Mouse (Mus musculus): ENCODE data around the gene Scn3b. TPM values are rescaled to one million over a fixed set of nuclear protein-coding genes. Genes with fewer than 3 reads are reported as not detected.

The Scn3b gene
- polyA plus RNA-seq, 1 experiment from 2014 or later: 121 TPM

- no peaks in the 10 kb centered on the region for H3K27me3 ChIP-seq
- no peak for ATAC-seq (ENCODE audit: low read depth)
- peaks cover 10% of the 10 kb centered on the region for H3K36me3 ChIP-seq
- no peak overlapping the region for H3K4me2 ChIP-seq
- H3K9ac ChIP-seq: no peak overlapping the region
- H3K4me3 ChIP-seq: no peak overlapping the region
- H3K27ac ChIP-seq (replicated peaks): no peak overlapping the region
- H3K4me1 ChIP-seq (replicated peaks): peaks cover 15% of the 10 kb centered on the region
- H3K9me3 ChIP-seq: no peaks in the 10 kb centered on the region
- WGBS: 64% methylated on average over 9 of the region's 9 CpGs
Observed at GRCm38 (mm10) chr9:40333649-40334396, 64.8 kb downstream of the Scn3b start.

GRCm38 (mm10) chr9:40334617-40335016 is 65.6 kb downstream of the Scn3b start:
- Histone ChIP-seq H3K4me3 (no peak overlapping the region), H3K4me1 (replicated peaks) (peaks cover 15% of the 10 kb centered on the region), H3K9ac (no peak overlapping the region), H3K27ac (replicated peaks) (no peak overlapping the region), H3K4me2 (no peak overlapping the region), H3K36me3 (peaks cover 10% of the 10 kb centered on the region), H3K27me3 (no peaks in the 10 kb centered on the region), H3K9me3 (no peaks in the 10 kb centered on the region)
- WGBS: 78% methylated on average over 2 of the region's 2 CpGs
- no peak for ATAC-seq (ENCODE audit: low read depth)

DNA sequence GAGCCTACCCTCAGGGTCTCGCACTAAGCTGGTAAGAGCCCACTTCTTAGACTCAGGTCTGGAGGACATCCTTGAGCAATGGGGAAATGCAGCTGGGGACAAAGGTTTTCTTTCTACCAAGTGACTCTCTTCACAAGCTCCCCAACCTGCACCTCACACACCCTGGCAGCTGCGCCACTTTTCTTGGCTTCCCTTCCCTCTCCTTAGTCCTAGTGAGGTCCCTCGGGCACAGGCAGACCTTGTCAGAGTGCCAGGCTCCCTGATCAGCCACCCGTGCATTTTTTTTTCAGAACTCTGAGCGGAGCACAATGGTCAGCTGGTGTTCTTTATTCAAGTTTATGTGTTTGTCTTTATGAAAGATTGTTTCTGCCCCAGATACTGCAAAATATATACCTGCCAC is 67.7 kb downstream of the Scn3b start:
- H3K4me2 ChIP-seq: no peak overlapping the region
- no peak for ATAC-seq (ENCODE audit: low read depth)
- 49% methylated on average over 5 of the region's 5 CpGs for WGBS
- peak overlapping the region; percentile 62; the same call in 1 of the 2 replicates for H3K27ac ChIP-seq (replicated peaks)
- peaks cover 8% of the 10 kb centered on the region for H3K36me3 ChIP-seq
- H3K9me3 ChIP-seq: no peaks in the 10 kb centered on the region
- H3K9ac ChIP-seq: no peak overlapping the region
- peaks cover 15% of the 10 kb centered on the region for H3K4me1 ChIP-seq (replicated peaks)
- H3K27me3 ChIP-seq: no peaks in the 10 kb centered on the region
- H3K4me3 ChIP-seq: no peak overlapping the region

- H3K9ac ChIP-seq: no peak overlapping the region
- H3K9me3 ChIP-seq: no peaks in the 10 kb centered on the region
- ATAC-seq (ENCODE audit: low read depth): no peak
- WGBS: 70% methylated on average over 4 of the region's 4 CpGs
- no peaks in the 10 kb centered on the region for H3K27me3 ChIP-seq
- peaks cover 20% of the 10 kb centered on the region for H3K4me1 ChIP-seq (replicated peaks)
- no peak overlapping the region for H3K4me2 ChIP-seq
- H3K4me3 ChIP-seq: no peak overlapping the region
- H3K27ac ChIP-seq (replicated peaks): peak overlapping the region; percentile 62; the same call in 1 of the 2 replicates
- H3K36me3 ChIP-seq: peaks cover 6% of the 10 kb centered on the region
Observed at GRCm38 (mm10) chr9:40337131-40337820, 68.3 kb downstream of the Scn3b start.

- Histone ChIP-seq H3K4me1 (replicated peaks) (peaks cover 35% of the 10 kb centered on the region), H3K9me3 (no peaks in the 10 kb centered on the region), H3K9ac (no peak overlapping the region), H3K36me3 (no peaks in the 10 kb centered on the region), H3K4me3 (no peak overlapping the region), H3K27me3 (no peaks in the 10 kb centered on the region), H3K27ac (replicated peaks) (0 out of 2 replicates have a peak overlapping the region, but pooled peaks have one; percentile 13), H3K4me2 (no peak overlapping the region)
- no peak for ATAC-seq (ENCODE audit: low read depth)
- 74% methylated on average over 9 of the region's 9 CpGs for WGBS
Observed at GRCm38 (mm10) chr9:40339578-40339977, 70.6 kb downstream of the Scn3b start.

Other genes with a start within 250 kb of the Scn3b start
- not detected in 2 replicates for gene Olfr981, start 247.8 kb upstream of the Scn3b start, polyA plus RNA-seq (2015; fragmentation: Nextera tagmentation; extraction: Ambion mirVana)
- not detected in 2 replicates for gene Olfr982, start 195.4 kb upstream of the Scn3b start, polyA plus RNA-seq (2015; fragmentation: Nextera tagmentation; extraction: Ambion mirVana)
- not detected in 2 replicates for gene Olfr983, start 175.6 kb upstream of the Scn3b start, polyA plus RNA-seq (2015; fragmentation: Nextera tagmentation; extraction: Ambion mirVana)
- not detected in 2 replicates for gene Olfr984, start 155.0 kb upstream of the Scn3b start, polyA plus RNA-seq (2015; fragmentation: Nextera tagmentation; extraction: Ambion mirVana)
- gene Olfr985, start 139.0 kb upstream of the Scn3b start, polyA plus RNA-seq (2015; fragmentation: Nextera tagmentation; extraction: Ambion mirVana): not detected in 2 replicates
- not detected in 2 replicates for gene Tmem225, start 121.1 kb upstream of the Scn3b start, polyA plus RNA-seq (2015; fragmentation: Nextera tagmentation; extraction: Ambion mirVana)
- 0.19 TPM in 1 of 2 replicates, not detected in the other for gene Olfr986, start 88.3 kb upstream of the Scn3b start, polyA plus RNA-seq (2015; fragmentation: Nextera tagmentation; extraction: Ambion mirVana)
- 8.2 and 9.2 TPM in 2 replicates for gene Zfp202, start 76.9 kb upstream of the Scn3b start, polyA plus RNA-seq (2015; fragmentation: Nextera tagmentation; extraction: Ambion mirVana)